Mouse (Mus musculus): ENCODE measurements around the gene Tspan12.

Tspan12 gene

DNA sequence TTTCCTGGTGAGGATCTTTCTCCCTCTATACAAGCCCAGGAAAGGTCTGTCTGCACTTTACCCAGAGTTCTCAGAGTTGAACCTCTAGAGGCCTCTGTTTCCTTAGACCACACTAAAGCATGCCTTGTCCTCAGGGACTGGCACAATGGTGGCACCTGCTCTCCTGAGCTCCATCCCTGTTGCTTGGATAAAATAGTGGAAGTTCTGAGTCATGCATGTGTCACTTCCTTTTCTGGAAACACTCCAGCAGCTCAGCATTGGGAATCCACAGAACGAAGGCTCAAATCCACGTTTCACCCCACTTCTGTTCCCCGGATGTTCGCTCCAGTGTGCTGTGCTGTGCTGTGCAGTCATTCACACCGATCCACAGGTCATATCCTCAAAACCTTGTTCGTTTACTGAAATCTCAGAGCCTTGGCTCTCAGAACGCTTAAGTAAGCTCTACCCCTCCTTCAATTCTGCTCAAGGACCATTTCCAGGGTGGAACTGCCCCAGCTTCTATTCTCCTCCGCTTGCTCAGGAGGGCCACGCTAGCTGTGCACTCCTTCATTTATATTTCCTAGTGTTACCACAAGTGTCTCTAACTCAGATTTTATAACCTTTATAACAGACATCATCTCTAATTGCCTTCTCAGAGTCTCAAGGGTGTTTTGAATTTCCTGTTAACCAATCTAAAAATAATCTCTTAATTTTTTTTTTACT, 83.4 kb downstream of the Tspan12 start:
- WGBS = 75% methylated on average over 9 of the region's 9 CpGs

DNA sequence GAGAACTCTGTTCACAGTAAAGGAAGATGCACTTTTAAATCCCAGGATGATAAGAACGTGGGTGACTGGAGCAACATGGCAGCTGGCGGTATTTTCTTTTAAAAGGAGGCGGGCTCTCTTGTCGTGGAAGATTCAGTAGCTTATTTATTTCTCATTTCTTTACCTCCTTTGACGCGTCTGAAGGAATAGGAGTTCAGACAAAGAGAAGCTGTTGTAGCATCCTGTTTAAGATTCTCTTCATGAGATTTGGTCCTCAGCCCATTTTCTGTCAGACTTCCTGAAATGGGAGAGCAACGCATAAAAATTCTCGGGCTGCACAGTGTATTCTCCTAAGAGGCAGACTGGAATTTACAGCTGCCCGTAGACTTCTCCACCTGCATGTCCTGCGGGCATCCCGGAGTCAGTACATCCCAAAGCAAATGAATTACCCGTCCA, 84.5 kb downstream of the Tspan12 start:
- 33% methylated on average over 12 of the region's 12 CpGs for WGBS

- 77% methylated on average over 1 of the region's 1 CpGs for WGBS
These were observed 104.8 kb downstream of the Tspan12 start for GRCm38 (mm10) chr6:21747536-21747935.

- 83% methylated on average over 3 of the region's 3 CpGs for WGBS
These were observed 107.6 kb downstream of the Tspan12 start for GRCm38 (mm10) chr6:21744615-21745266.

DNA sequence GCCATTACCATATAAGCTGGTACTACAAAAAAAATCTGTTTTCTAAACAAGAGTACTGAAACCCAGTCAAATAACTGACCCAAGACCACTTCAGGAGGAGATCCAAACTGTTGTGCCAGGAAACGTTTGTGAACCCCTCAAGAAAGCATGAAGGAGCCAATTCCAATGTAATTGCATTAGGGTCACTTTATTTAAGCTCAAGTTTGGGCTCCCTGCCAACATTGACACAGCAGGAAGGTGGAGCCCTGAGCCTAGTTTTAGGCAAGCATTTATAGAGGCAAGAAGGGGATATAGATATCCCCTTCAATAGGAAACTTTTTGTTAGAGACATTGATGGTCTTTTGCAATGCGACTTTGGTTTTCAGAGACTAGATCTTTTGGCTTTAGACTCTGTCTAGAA, 111.7 kb downstream of the Tspan12 start:
- 73% methylated on average over 2 of the region's 2 CpGs for WGBS

- 86% methylated on average over 10 of the region's 10 CpGs for WGBS
These were observed 130.1 kb downstream of the Tspan12 start for GRCm38 (mm10) chr6:21722238-21722637.

All from cerebral cortex, adult 2 months (tissue).